Mouse (Mus musculus) c-Kit-negative CD71-positive TER-119-positive erythroid progenitor cells, embryonic 14.5 days (primary cell): ENCODE data around the gene Fam13c.

ENCODE experiments used
- DNase-seq: peaks from one replicate; pipeline ENCODE4 v3.0.0-alpha.2; 2013; ENCODE audit warnings: low read depth, low spot score

Gene Fam13c

DNA sequence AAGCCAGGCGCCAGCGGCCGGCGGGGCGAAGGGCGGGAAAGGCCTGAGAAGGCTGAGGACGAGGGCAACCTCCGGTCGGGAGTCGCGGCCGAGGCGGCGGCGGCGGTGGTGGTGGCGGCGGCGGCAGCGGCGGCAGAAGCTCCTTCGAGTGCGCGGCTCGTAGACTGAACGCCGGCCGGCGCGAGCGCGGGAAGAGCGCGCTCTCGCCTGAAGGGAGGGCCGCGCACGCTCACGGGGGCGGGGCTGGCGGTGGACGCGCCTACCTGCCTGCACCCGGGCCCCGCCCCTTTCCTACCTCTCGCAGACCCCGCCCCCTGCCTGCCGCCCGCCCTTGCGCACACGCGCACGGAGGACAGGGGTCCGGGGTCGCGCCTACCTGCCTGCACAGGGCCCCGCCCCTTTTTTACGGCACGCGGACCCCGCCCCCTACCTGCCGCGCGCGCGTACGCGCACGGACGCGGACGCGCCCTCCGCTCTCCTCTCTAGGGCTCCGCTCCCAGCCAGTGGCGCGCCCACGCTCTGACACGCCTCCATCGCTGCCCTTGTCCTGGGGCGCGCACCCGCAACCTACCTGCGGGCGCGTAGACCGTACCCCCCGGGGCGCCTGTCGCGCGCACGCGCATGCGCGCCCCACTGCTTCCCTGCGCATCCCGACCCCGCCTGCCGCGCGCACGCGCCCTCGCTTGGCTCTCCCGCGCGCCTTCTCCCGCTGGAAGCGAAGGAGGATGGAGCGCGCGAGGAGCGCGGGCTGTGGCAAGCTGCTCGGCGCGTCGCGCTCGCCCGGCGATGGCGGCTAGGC is 159.0 kb downstream of the Fam13c start:
- DNase-seq = no peak

DNA sequence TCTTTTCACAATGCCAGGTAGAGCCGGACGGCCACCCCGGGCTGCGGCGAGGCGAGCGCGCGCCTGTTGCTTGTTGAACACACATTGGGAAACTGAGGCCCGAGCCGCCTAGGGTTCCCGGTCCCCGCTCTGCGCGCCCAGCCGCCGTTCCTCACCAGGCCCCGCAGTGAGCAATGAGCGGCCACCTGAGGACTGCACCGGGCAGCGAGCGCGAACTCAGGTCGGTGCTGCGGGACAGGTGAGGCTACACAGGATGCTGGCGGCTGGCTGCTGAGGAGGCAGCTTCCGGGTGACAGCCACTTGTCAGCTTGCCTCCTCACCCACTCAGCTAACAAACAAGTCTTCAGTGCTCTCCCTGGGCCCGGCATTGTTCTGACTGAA is 159.6 kb downstream of the Fam13c start:
- no peak for DNase-seq
